Mouse (Mus musculus) MEL (cell line): ENCODE measurements around the gene Asb17.

Experiments
- CHD2 ChIP-seq: IDR thresholded peaks from 2 replicates; pipeline ENCODE4 v1.6.1; 2011; ENCODE audit warnings: low read length, improper control_type of control experiment
- CTCF ChIP-seq, 3 experiments: IDR thresholded peaks in 2 of 3; conservative IDR thresholded peaks in 1 of 3; 2 replicates each; pipeline ENCODE4 v1.5.1; 2011 to 2012; ENCODE audit warnings: low read length in 3 of 3, low read depth in 2 of 3, mild to moderate bottlenecking in 2 of 3, improper control_type of control experiment in 1 of 3, inconsistent platforms in 1 of 3, mixed read lengths in 1 of 3, moderate library complexity in 1 of 3; ENCODE audit not compliant: control insufficient read depth in 1 of 3, insufficient read depth in 1 of 3, poor library complexity in 1 of 3, severe bottlenecking in 1 of 3
- GATA1 ChIP-seq: IDR thresholded peaks from 2 replicates; pipeline ENCODE4 v1.6.1; 2011; ENCODE audit warnings: low read depth, low read length, improper control_type of control experiment
- HCFC1 ChIP-seq: IDR thresholded peaks from 2 replicates; pipeline ENCODE4 v1.6.1; 2012; ENCODE audit warnings: low read depth, mild to moderate bottlenecking, inconsistent platforms, low read length, improper control_type of control experiment, moderate library complexity
- MAFK ChIP-seq: IDR thresholded peaks from 2 replicates; pipeline ENCODE4 v1.6.1; 2011; ENCODE audit warnings: low read depth, mild to moderate bottlenecking, low read length, improper control_type of control experiment, borderline replicate concordance
- MXI1 ChIP-seq: IDR thresholded peaks from 2 replicates; pipeline ENCODE4 v1.6.1; 2011; ENCODE audit warnings: mild to moderate bottlenecking, low read depth, low read length, improper control_type of control experiment
- MYC ChIP-seq: IDR thresholded peaks from 2 replicates; pipeline ENCODE4 v1.6.1; 2011; ENCODE audit warnings: low read depth, mild to moderate bottlenecking, low read length, improper control_type of control experiment, moderate library complexity
- POLR2A ChIP-seq, 2 experiments: IDR thresholded peaks; 2 replicates each; pipeline ENCODE4 v1.6.1; 2011 to 2012; ENCODE audit warnings: low read length in 2 of 2, mild to moderate bottlenecking in 2 of 2, control low read depth in 1 of 2, improper control_type of control experiment in 1 of 2, low read depth in 1 of 2, moderate library complexity in 1 of 2; ENCODE audit not compliant: control insufficient read depth in 1 of 2, insufficient read depth in 1 of 2, poor library complexity in 1 of 2
- RAD21 ChIP-seq: IDR thresholded peaks from 2 replicates; pipeline ENCODE4 v1.6.1; 2011; ENCODE audit warnings: mild to moderate bottlenecking, low read depth, low read length, improper control_type of control experiment
- TAL1 ChIP-seq: IDR thresholded peaks from 2 replicates; pipeline ENCODE4 v1.6.1; 2012; ENCODE audit warnings: mild to moderate bottlenecking, inconsistent platforms, low read length, moderate library complexity, mixed read lengths
- TCF12 ChIP-seq: IDR thresholded peaks from 2 replicates; pipeline ENCODE4 v1.6.1; 2014; ENCODE audit warnings: low read depth, mild to moderate bottlenecking, inconsistent platforms, low read length, improper control_type of control experiment, moderate library complexity

DNA sequence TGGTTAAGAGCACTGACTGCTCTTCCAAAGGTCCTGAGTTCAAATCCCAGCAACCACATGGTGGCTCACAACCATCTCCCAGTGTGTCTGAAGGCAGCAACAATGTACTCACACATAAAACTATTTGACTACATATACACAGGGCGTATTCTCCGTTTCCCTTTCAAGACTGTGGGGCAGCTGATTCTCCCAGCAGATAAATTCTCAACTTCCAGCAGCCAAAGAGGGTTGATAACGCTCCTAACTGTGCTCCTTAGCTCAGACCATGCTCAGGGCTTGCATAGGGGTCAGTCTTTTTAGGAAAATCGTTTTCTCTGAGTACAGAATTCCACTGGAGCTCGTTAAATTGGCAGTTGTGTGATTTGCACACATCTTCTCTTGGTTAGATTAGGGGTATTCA is 43.3 kb upstream of the Asb17 start:
- no peak for TF ChIP-seq MAFK
- no peak for TF ChIP-seq RAD21
- no peak for TF ChIP-seq MYC
- no peak for TF ChIP-seq CTCF (IDR thresholded peaks at IDR 0.05 in 2 of 3, conservative IDR thresholded peaks at IDR 0.05 in 1 of 3; ENCODE audit: control insufficient read depth in 1 of 3, insufficient read depth in 1 of 3, low read depth in 2 of 3, low read length in 3 of 3, poor library complexity in 1 of 3, severe bottlenecking in 1 of 3)
- TF ChIP-seq TAL1 = no peak
- peak; percentile 50; the same call in 1 of the 2 replicates for TF ChIP-seq TCF12
- TF ChIP-seq CHD2 = no peak
- no peak for TF ChIP-seq MXI1
- no peak for TF ChIP-seq HCFC1
- no peak for TF ChIP-seq POLR2A (IDR thresholded peaks at IDR 0.05; ENCODE audit: control insufficient read depth in 1 of 2, insufficient read depth in 1 of 2, low read depth in 1 of 2, low read length in 2 of 2, poor library complexity in 1 of 2)
- peak; percentile 86 for TF ChIP-seq GATA1
